Mouse (Mus musculus) skeletal muscle tissue, adult 2 months (tissue): ENCODE data around the gene Grk2.

Experiments
- DNase-seq: peaks from one replicate; pipeline ENCODE4 v3.0.0-alpha.2; 2012; ENCODE audit warnings: low read depth, low spot score

Gene Grk2

GRCm38 (mm10) chr19:4303640-4303995, 2.4 kb downstream of the Grk2 start:
- no peak for DNase-seq

DNA sequence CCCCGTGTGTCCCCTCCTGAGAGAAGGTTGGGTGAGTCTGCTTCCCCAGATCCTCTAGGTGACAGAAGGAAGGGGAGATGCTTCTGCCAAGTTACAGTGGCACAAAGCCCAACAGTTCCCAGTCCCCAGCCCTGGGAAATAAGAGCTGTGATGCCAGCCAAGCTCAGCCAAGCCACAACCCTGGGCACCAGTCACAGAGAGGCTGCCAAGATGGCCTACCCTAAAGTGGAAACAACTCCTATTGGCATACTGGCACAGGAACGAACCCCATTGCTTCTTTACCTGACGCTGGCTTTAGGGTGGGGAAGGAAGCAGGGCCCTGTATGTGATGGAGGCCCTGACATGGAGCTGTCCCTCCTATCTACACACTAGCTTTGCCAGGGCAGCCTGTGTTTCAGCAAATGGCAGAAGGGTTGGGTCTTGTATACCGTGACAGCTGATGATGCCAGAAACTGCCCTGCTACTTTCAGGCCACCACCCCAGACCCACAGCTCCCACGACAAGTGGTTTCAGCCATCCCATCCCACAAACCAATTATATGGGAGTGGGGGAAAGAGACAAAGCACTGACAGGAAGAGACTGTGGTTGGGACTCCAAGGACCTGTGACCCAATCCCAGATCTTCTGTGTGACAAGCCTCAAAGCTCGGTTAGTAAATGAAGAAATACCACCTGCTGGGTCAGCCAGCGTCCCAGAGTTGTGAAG, 2.9 kb downstream of the Grk2 start:
- DNase-seq: peak; percentile 80

GRCm38 (mm10) chr19:4301735-4302651, 4.0 kb downstream of the Grk2 start:
- DNase-seq: peak; percentile 63

DNA sequence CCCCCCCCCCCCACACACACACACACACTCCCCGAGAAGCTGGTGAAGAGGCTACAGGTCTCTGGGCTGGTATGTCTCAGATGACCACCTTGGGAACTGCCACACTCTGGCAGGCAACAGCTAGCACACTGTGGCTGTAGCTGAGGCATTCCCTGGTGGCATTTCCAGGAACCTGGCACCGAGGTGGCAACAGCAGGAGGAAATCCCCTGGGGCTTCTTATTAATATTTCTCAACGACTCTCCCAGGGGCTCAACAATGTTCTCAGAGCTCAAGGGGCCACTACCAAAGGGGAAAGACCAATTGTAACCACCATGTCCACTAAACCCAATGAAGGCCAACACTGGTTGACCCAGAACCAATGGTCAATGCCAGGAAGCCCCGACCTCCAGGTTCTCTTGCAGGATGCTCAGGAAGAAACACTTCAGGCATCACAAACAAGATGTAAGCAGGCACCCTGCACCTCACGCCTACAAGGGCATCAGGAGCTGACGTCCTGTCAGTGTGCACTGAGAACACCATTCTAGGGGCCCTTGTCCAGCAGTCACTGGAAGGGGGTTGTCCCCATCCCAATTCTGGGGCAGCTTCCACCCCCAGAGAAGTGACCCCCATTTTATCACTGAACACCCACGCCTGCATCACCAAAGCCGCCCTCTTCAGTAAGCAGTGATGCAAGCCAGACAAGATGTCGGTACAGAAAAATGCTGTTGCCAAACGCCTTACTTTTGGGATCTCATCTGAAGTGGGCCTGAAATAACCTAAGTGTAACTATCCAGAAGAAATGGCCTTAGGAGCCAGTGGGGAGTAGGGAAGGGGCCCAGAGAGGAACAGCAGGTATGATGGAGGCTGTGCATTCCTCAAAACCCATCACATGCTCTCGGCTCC, 4.9 kb downstream of the Grk2 start:
- DNase-seq: no peak

DNA sequence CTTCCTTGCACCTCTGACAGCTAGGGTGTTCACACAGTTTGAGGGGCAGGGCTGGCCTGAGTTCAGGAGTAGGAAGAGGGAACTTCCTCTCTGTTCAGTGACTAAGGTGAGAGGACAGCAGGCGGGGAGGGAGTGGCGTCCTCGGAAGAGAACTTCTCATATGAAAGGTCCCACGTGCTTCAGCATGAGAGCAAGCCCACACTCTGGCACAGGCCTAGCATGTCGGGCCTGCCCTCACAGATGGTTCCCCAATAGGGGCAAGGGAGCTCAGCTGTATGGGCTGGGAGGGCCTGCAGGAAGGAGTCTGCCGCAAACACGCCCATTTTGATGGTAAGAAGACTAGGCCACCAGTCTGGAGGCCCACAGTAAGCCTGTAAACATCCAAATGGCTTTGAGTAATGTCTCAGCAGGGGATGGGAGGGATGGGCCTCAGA, 5.7 kb downstream of the Grk2 start:
- peak; percentile 75 for DNase-seq

DNA sequence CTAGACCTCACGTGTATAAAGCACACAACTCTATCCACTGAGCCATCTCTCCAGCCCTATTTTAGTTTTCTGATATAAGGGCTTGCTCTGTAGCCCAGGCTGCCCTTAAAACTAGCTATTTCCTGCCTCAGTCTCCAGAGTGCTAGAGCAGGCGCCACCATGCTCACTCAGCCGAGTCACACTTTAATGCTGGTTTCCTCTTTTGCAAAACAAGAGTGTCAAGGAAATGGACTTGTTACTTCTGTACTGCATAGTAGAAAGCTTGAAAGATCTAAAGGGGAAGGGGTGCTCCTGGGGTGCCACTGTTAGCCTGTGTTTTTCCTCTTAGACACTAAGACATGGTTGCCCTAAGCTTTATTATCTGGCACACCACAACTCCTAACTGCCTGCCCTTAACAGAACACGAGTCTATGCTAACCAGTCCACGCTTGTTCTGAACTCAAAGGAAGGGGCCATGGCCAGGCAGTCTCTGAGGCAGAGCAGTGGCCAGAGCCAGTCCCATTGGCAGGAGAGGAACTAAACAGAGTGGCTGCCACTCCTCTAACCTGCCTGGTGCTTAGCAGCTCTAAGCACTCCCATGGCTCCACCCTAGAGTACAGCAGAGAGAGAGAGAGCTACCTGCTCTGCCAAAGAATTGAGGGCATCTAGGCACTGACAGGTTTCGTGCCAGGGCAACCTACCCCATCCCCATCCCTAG, 6.3 kb downstream of the Grk2 start:
- no peak for DNase-seq

GRCm38 (mm10) chr19:4299126-4299525, 6.9 kb downstream of the Grk2 start:
- no peak for DNase-seq

- no peak for DNase-seq
Measured at GRCm38 (mm10) chr19:4298322-4299121, 7.5 kb downstream of the Grk2 start.

DNA sequence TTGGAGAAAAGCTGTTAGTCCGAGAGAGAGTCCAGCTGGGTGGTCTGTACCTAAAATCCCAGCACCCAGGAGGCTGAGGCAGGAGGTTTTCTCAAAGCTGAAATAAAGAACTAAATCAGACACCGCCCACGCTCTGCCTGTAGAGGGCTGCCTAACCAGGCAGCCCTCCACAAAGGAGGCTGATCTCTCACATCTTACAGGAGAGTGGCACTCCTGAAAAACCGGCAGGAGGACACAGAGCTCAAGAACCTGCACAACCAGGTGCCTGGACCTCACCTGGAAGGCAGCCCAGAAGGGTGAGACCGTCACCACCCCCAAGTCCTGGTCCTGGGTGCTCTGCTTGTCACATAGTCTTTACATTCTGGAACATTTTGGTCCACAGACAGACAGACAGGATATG, 8.2 kb downstream of the Grk2 start:
- DNase-seq: no peak

DNA sequence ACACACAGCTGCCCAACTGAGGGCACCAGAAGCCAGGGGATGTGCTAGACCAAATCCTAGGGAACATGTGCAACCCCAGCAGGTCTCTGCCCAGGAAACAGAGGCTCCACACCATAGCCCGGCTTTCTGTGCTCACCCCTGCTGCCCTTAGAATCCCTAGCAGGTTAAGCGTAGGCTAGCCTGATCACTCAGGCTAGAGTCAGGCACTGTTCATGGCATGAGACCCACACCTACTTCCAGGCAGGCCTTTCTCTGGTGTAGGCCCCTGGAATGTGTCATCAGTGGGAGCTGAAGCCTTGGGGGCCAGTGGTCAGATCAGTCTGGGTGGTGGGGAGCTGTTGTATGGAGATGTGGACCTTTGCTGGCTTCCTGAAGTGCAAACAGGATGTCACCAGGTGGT, 9.4 kb downstream of the Grk2 start:
- no peak for DNase-seq

DNA sequence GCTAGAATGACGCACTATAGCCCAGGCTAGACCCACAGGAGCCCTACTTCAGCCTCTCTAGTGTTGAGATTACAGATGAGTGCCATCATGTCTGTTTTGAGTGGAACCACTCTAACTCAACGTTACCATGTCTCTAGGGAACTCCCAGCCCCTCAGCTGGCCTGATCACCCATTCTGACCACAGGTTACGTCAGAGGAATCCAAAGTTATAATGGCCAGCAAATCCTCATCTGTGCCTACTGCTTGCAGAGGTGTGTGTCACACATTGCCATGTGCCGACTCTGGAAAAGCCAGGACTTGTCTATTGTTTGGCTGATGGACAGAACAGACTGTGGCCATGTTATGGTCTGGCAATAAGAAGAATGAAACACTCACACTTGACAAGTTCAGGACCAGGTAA, 10.6 kb downstream of the Grk2 start:
- DNase-seq: no peak

- peak; percentile 70 for DNase-seq
Measured at GRCm38 (mm10) chr19:4294381-4295097, 11.5 kb downstream of the Grk2 start.

DNA sequence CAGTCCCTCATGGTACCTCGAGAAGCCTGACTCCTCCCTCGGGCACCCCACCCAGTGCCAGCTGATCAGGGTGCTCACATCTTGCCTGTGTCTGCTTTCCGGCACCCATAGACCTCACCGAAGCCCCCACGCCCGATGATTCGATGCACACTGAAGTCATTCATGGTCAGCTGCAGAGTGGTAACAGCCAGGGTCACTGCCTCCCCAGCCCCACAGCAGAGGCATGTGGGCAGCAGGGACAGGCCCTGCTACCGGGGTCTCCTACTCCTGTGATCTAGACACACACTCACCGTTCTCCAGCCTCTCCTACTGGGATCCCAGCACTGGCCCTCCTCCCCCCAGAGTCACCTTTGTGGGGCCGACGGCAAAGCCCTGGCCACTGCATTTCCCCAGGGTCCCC, 14.9 kb downstream of the Grk2 start:
- no peak for DNase-seq

- DNase-seq: no peak
Measured at GRCm38 (mm10) chr19:4290749-4291148, 15.3 kb downstream of the Grk2 start.

GRCm38 (mm10) chr19:4283653-4284052, 22.4 kb downstream of the Grk2 start:
- no peak for DNase-seq

DNA sequence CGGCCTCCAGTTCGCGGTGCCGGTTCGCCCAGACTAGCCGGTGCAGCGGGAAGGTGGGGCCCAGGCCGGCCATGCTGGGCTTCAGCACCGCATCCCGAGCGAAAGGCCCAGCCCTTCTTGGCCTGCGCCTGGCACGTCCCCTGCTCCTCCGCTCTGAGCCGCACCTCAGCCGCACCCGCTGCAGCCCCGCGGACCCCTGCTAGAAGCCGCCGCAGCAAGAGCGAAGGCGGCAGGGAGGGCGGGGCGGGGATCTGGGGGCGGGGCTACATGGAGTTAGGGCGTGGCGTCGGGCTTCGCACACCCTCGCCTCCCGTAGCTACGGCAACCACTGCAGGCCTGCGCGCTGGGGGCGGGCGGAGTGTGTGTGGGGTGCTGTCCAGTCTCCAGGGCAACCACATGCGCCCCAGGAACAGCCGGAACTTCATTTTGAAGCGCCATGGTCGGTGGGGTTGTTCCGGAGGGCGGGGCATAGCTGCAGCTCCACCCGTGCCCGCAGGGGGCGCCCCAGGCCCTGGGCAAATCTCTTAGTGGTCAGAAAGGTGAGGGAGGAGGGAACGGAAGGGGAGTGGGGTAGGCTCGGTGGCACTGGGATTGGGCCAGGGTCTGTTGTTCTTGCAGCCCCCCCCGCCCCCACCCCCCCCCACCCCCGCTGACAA, 23.0 kb downstream of the Grk2 start, which contains the start of gene Ankrd13d:
Gene Ankrd13d (minus strand): TSS at position 240 of the 656 bp plus-strand sequence.
- DNase-seq: peak; percentile 74

DNA sequence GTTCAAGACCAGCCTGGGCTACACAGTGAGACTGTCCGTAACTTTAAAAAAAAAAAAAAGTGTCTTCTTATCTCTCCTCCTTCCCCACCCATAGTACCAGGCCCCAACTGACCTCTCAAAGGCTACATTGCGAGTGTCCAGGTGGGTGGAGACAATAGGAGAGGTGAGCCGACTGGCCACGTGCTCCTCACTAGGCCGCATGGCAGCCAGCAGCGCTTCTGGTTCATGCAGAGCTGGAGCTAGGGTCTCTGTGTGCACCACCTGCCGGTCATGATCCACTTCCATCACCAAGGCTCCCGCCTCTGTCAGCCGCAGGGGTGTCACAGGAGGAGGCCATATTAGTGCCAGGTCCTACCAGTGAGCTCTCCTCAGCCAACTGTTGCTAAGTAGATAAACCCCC, 25.6 kb downstream of the Grk2 start:
- no peak for DNase-seq

- no peak for DNase-seq
Measured at GRCm38 (mm10) chr19:4279487-4279886, 26.5 kb downstream of the Grk2 start.

DNA sequence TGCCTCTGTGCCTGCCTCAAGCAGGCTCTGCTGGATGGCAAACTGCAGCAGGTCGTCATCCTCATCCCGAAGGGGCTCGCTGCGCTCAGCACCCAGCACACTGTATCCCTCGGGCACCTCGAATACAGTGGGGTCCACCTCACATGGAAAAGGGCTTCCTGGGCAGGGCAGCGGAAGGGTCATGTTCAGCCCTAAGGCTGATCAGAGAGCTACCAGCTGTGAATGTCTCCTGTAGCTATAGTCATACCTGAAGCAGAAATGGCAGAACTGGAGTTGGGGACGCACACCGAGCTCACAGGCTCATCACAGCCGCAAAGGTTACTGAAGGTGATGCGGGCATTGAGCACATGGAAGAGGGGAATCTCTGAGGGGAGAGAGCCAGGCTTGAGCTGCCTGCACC, 35.0 kb downstream of the Grk2 start:
- no peak for DNase-seq
